Mouse (Mus musculus): ENCODE measurements around the gene Rab11fip4. TPM values are rescaled to one million over a fixed set of nuclear protein-coding genes. Genes with fewer than 3 reads are reported as not detected.

Gene Rab11fip4
- 10.0 and 14.8 TPM in 2 replicates for polyA plus RNA-seq (2012; rRNA removed)

DNA sequence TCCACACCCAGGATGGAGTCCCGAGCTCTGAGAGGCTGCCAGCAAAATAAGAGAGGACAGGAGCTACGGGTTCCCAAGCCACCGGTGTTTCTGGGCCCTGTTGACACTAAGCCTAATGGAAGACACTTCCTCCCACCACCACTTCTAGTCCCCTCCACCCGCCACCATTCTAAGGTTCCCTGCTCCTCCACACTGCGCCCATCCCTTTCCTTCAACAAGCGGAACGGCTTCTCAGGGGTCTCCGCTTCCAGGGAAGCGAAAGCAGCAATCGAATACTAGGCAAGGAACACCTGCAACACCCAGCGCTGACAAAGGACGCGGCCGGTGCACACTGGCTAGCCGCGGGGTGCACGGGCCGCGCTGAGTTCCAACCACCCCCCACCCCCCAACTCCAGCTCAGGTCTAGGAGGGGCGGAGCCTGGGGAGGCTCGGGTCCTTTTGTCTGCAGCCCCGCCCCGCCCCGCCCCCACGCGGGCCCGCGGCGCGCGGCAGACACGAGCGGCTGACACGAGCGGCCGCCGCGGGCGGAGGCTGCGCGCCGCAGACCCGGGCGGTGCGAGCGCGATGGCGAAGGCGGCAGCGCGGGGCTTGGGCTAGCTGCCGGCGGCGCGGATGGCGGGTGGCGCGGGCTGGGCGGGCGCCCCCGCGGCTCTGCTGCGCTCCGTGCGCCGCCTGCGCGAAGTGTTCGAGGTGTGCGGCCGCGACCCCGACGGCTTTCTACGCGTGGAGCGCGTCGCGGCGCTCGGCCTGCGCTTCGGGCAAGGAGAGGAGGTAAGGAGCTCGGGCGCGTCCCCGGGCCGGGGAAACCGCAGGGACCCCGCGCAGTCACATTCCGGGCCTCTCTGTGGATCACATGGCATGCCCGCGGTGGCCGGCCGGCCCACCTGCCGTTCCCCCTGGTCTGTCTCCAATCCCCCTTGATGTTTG, at the start of gene Rab11fip4:
TSS of gene Rab11fip4 (plus strand) at position 549 of the 927 bp plus-strand sequence.

Other genes with a start within 250 kb of the Rab11fip4 start
- not detected in 2 replicates for gene Omg, start 87.1 kb upstream of the Rab11fip4 start, polyA plus RNA-seq (2012; rRNA removed)
- gene Evi2b, start 67.5 kb upstream of the Rab11fip4 start, polyA plus RNA-seq (2012; rRNA removed), result 2.3 and 4.2 TPM in 2 replicates
- 0.08 TPM in 2 replicates for gene Evi2, start 60.6 kb upstream of the Rab11fip4 start, polyA plus RNA-seq (2012; rRNA removed)
- 0.81 and 1.0 TPM in 2 replicates for gene Evi2a, start 60.6 kb upstream of the Rab11fip4 start, polyA plus RNA-seq (2012; rRNA removed)

All from stomach, adult 2 months (tissue).